Mouse (Mus musculus): ENCODE data around the gene Tnp2.
A peak's percentile ranks its signal among the peaks of the same experiment; 100 is the strongest.

Tnp2 gene

DNA sequence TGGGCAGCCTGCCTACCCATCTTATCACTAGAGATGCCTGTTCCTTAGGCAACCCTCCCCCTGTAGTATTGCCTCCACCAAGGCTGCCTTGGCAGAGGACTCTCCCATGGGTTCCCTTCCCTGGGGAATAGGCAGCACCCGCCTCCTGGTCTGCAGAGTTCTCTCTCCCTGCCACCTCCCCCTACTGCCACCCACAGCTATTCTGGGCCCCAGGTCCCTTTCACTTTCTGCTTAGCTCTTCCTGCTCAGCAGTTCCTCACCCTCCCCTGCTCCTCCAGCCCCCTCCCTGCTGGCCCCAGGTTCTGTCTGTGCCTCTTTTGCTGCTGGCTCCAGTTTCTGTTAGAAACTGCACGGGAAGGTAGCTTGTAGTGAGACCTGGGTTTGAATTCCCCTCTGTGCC lies 18.8 kb downstream of the Tnp2 start:
- DNase-seq (ENCODE audit: low read depth, low spot score), result no peak

DNA sequence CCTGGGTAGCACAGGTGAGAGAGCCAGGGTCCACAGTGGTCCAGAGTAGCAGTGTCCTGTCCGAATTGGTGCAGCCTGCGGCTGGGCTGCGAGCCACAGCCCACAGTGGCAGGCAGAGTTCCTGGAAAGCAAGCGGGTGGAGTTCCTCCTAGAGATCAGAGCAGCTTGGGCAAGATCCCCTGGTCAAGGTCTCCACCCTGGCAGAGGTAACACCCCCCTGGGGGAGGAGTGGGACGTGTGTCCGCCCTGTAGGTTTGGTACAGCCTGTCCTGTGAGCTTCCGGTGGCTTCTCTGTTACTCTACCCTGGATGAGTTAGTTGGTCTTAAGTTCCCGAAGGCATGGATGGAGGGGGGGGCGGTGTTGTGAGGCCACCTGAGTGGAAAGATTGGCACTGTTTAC lies 19.6 kb downstream of the Tnp2 start:
- no peak for DNase-seq (ENCODE audit: low read depth, low spot score)

DNA sequence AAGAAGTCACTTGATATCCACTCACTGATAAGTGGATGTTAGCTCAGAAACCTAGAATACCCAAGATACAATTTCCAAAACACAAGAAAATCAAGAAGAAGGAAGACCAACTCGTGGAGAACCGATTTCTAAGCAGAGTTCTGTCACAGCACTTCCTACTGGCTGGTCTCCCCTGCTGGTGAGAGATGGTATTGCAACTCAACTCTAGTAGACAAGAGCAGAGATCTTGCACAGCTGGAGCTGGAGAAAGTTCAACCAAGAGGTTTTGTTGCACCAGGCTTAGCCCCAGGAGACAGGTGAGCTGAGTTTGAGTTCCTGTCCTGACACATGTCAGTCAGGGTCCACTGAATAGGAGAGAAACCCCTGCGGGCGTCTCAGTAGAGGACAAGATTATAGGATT lies 21.3 kb downstream of the Tnp2 start:
- peak; percentile 74 for DNase-seq (ENCODE audit: low read depth, low spot score)

DNA sequence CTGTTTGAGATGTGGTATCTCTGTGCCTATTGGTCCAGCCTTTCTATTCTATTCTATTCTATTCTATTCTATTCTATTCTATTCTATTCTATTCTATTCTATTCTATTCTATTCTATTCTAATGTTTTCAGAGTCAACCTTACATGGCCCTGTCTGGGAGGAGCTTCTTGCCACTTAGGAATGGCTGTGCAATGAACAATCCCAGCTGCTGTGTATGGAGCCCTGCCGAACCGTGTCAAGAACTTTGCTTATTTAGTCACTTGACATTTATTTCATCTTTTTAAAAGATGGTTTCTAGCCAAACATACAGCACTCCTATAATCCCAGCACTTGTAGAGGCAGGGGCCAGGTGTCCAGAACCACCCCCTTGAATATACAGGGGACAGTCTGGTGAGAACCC lies 24.1 kb downstream of the Tnp2 start:
- DNase-seq (ENCODE audit: low read depth, low spot score), result no peak

DNA sequence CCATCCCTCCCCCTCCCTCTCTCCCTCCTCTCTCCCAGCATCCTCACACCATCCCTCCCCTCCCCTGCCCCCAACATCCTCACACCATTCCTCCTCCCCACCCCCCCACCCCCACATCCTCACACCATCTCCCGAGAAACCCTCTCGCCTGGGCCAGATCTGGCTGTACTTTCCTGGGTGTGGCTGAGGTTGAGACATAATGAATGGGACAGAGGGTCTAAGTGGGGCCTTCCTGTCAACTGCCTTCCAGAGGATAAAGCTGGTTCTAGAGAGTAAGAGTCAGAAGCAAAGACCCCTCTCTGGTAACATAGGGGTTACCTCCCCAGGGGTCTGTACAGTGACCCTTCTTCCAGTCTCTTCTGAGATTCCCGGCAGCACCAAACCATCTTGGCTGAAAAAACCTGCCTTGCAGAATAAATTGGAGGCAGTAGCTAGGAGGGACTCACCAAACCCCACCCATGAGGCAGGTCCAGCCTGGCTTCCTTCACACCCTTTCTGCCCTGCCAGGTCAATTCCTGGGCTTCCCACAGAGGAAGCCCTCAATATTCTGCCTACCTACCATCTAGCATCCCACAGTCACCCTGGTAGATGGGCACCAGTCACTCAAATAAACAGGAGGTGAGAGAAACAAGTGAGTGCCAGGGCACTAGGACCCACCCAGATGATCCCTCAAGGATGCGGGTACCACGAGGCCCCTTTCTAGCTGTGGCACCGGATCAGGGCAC lies 24.8 kb downstream of the Tnp2 start:
- DNase-seq (ENCODE audit: low read depth, low spot score), result no peak

DNA sequence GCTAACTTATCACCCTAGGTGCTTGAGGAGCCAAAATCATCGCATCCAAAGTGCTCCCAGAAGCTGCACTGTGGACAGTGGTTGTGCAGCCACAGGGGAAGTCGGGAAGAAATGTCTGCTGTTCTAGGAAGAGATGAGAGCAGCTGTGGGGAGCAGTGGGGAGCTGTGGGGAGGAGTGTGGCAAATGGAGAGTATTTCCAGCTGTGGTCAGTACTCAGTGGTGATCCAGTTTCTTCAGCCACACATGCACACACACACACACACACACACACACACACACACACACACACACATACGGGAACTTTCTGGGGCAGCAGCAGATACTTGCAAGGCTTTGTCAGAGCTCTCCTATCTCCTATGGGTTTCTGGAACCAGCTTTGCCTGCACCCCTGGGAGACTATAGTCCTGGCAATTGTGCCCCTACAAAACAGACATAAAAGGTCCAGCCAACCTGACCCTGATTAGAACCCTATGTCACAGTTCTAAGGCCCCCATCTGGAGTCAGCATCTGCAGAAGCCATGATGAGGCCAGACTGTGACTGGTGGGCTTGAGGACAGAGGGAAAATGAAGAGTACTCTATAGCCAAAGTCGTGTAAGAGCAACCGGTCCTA lies 25.8 kb downstream of the Tnp2 start:
- no peak for DNase-seq (ENCODE audit: low read depth, low spot score)

DNA sequence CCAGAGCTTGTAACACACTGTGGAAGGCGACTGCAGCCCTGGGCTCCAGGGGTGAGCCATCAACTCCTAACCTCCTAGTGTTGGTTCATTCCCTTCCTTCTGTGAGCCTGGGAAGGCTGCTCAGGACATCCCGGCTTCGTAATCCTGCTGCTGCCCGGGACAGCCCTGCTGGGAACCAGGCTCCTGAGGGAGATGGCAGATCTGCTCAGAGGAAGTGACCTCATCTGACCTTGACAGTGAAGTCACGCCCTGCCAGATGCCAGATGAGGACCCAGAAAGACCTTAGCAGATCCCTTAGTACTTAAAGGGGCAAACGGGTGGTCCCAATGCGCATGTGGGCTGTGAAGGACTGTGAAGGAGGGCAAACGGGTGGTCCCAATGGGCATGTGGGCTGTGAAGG lies 27.3 kb downstream of the Tnp2 start:
- DNase-seq (ENCODE audit: low read depth, low spot score), result no peak

DNA sequence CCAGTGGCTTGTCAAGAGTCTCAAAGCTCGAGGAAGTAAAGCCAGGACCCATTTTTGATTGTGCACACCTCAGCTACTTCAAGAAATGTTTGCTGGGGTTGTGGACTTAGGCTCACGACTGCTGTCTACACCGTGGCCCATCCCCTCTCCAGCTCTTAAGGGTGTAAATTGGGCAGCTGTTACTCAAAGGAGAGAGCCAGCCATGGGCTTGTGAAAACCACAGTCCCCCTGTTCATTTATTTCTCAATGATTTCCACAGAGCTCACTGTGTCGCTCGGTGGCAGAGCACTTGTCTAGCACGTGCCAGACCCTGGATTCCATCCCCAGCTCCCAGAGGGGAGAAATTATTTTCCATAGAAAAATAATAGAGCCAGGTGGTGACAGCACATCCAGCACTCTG lies 32.3 kb downstream of the Tnp2 start:
- no peak for DNase-seq (ENCODE audit: low read depth, low spot score)

DNA sequence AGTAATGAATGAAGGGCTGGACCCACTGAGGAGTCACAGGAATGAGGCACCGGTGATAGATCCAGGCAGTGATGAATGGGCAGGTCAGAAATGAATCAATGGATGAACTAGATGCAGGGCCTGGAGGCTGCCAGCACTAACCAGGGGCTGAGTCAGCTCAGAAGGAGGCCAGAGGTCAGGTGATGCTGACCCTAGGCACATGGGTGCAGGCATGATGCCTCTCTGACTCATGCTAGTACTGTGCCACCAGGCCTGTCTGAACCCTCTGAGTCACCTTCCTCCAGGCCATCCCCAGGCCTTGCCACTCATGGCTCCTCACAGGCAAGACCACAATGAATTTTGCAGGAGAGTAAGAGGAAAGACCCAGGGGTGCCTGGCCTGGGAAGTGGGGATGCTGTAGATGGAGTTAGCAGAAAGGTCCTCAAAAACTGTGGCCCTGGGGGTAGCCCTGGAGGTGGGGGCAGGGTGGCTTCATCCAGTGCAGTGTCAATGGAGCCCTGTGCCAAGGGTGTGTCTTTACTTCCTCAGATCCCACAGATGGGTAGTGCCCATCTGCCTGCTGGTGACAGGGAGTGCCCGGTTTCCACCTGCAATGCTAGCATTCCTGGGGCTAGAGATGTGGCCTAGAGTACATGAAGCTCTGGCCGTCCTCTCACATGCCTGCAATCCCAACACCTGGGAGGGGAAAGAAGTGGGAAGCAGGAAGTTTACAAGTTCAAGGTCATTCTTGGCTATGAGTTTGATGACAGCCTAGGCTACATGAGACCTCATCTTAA lies 33.8 kb downstream of the Tnp2 start:
- no peak for DNase-seq (ENCODE audit: low read depth, low spot score)

DNA sequence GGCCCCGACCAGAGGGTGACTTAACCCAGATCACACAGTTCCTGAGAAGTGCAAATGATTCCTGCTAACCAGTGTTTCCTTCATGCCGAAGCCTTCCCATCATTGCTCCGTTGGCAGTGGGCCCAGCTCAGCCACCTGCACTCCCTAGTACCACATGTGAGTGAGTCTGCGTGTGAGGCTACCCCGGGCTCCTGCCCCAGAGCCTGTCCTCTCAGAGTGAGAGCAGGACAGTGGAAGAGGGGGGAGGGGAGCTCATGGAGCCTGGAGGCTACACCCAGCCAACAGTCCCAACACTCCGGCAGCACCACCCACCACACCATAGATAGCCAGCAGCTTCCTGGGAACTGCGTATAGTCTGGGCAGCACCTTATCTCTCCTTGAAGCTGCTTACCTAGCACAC lies 38.6 kb downstream of the Tnp2 start:
- no peak for DNase-seq (ENCODE audit: low read depth, low spot score)

DNA sequence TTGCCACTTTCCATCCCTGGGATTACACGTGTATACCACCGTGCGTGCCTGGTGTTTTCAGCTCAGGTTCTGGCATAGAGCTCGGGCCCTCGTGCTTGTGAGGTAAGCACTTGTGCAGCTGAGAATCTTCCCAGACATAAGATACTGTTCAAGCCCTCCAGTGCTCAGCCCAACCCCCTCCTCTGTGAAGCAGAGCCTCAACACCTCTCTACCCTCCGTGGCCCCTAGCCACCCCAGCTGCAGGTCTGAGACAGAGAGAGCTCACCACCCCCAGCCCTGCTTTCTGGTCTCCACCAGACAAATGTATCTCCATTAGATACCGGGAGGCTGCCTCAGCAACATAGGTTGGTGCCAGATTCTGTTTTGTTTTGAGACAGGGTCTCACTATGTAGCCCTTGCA lies 39.2 kb downstream of the Tnp2 start:
- no peak for DNase-seq (ENCODE audit: low read depth, low spot score)

DNA sequence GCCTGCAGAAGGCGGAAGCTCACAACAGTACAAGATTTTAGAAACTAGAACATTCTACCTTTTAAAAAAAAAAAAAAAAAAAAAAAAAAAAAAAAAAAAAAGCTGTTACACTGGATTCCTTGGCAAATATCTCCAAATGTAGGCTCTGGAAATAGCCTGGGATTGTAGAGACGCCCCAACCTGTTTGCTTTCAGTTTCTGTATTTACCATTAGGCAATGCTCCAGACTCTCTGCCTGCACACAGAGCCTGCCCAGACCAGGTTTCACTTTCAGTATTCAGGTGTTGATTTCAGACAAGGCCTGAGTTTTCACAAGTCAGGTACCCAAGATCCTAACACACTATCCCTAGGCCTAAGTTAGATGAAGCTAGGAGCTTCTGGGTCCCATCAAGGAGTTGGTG lies 47.4 kb downstream of the Tnp2 start:
- DNase-seq (ENCODE audit: low read depth, low spot score), result no peak

DNA sequence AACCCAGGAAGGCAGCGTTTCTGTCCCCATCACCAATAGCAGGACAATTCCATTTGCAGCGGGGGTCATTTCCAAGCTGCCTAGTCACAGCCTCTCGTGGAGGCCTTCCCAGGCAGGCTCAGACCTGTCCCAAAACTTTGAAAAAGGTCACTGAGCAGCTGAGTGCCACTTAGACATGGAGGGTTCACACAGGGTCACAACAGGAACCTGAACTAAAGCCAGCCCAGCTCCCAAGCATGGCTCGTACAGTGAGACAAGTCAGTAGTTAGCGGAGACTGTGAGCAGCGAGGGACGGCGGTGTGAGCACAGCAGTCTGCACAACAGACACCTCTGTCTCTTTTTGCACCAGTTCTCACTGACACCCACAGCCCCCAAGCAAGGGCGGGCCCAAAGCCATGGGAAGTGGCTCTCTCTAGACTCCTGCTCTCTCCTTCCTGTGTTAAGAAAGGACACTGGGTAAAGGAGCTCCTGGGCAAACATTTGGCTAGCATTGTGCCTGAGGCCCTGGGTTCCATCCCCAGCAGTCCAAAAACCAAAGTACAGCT lies 48.5 kb downstream of the Tnp2 start:
- DNase-seq (ENCODE audit: low read depth, low spot score), result no peak

DNA sequence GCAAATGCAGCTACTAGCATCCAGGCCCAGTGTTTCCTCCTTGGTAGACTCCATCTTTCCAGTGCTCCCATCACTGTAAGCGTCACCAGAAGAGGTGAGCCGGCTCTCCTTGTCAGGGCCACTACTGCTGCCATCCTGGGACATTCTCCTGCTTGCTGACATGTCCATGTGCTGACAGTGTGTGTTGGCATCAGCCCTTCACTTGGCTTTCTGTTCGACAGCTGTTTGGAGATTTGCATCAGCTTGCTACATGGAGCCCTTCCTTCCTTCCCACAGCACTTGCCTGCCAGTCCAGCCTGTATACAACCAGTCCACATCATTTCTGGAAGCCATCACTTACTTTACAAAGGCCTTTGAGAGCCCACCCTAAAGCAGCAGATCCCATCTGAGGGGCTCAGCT lies 49.6 kb downstream of the Tnp2 start:
- DNase-seq (ENCODE audit: low read depth, low spot score), result no peak
